In genomic region chr2:136058398-136058797, GRCm38 (mm10) we compare ENCODE assay signal across 8 mouse cellular contexts. TPM values are rescaled to one million over a fixed set of nuclear protein-coding genes. Genes with fewer than 3 reads are reported as not detected.
DNase-seq lines count a peak whose midpoint lies in the region; ATAC-seq lines count a peak whose summit lies in the region.

No protein-coding gene starts in this region.

- peaks cover 43% of the 10 kb centered on the region for H3K27me3 ChIP-seq in lung, embryonic 15.5 days
- H3K27me3 ChIP-seq in limb, embryonic 11.5 days (ENCODE audit: control insufficient read depth, insufficient read depth, low read length), result peaks cover 31% of the 10 kb centered on the region
- peaks cover 34% of the 10 kb centered on the region for H3K27me3 ChIP-seq in stomach, embryonic 15.5 days (replicated peaks)

- 9% methylated on average over 7 of the region's 7 CpGs for WGBS in lung, embryonic 15.5 days
- WGBS in limb, embryonic 11.5 days, result 5% methylated on average over 7 of the region's 7 CpGs
- WGBS in stomach, embryonic 15.5 days, result 7% methylated on average over 7 of the region's 7 CpGs

- no peak overlapping the region for H3K27ac ChIP-seq in lung, embryonic 15.5 days
- H3K27ac ChIP-seq in limb, embryonic 11.5 days (replicated peaks; ENCODE audit: low read depth, low read length), result no peak overlapping the region
- H3K27ac ChIP-seq in stomach, embryonic 15.5 days, result no peak overlapping the region

- H3K4me1 ChIP-seq in lung, embryonic 15.5 days, result no peaks in the 10 kb centered on the region
- H3K4me1 ChIP-seq in limb, embryonic 11.5 days (ENCODE audit: control insufficient read depth, insufficient read depth, low read length), result peaks cover 11% of the 10 kb centered on the region
- peaks cover 3% of the 10 kb centered on the region; the same call in 1 of the 2 replicates for H3K4me1 ChIP-seq in stomach, embryonic 15.5 days

- peak; percentile 9 to 12 for DNase-seq in cerebellum, postnatal 25 days
- no peak for DNase-seq in cerebellum, postnatal 36 days
- no peak for DNase-seq in lung, postnatal 10 days
- DNase-seq in limb, embryonic 11.5 days (ENCODE audit: low spot score), result no peak
- no peak for DNase-seq in ovary, postnatal 36 days (ENCODE audit: low spot score)
- DNase-seq in thymus, postnatal 36 days, result no peak

- no peak overlapping the region for H3K9ac ChIP-seq in lung, embryonic 15.5 days
- H3K9ac ChIP-seq in limb, embryonic 11.5 days (ENCODE audit: low read length), result no peak overlapping the region
- no peak overlapping the region for H3K9ac ChIP-seq in stomach, embryonic 15.5 days

- no peak overlapping the region for H3K4me3 ChIP-seq in lung, embryonic 15.5 days
- 0 out of 2 replicates have a peak overlapping the region, but pooled peaks have one; percentile 8 for H3K4me3 ChIP-seq in limb, embryonic 11.5 days (ENCODE audit: low read depth, low read length)
- H3K4me3 ChIP-seq in stomach, embryonic 15.5 days (replicated peaks), result no peak overlapping the region

- H3K4me2 ChIP-seq in lung, embryonic 15.5 days, result peak overlapping the region; percentile 34
- peak overlapping the region; percentile 55 for H3K4me2 ChIP-seq in limb, embryonic 11.5 days (ENCODE audit: low read depth, severe bottlenecking)
- peak overlapping the region; percentile 36; the same call in 1 of the 2 replicates for H3K4me2 ChIP-seq in stomach, embryonic 15.5 days

- no peaks in the 10 kb centered on the region for H3K36me3 ChIP-seq in lung, embryonic 15.5 days
- H3K36me3 ChIP-seq in limb, embryonic 11.5 days (ENCODE audit: control insufficient read depth, insufficient read depth, low read length), result no peaks in the 10 kb centered on the region
- no peaks in the 10 kb centered on the region for H3K36me3 ChIP-seq in stomach, embryonic 15.5 days

- no peaks in the 10 kb centered on the region for H3K9me3 ChIP-seq in lung, embryonic 15.5 days
- H3K9me3 ChIP-seq in limb, embryonic 11.5 days (ENCODE audit: control insufficient read depth, low read length), result no peaks in the 10 kb centered on the region
- H3K9me3 ChIP-seq in stomach, embryonic 15.5 days, result no peaks in the 10 kb centered on the region

- no peak for ATAC-seq in lung, embryonic 15.5 days (ENCODE audit: borderline replicate concordance, extremely low read depth, low FRiP score, low TSS enrichment)
- ATAC-seq in limb, embryonic 11.5 days (ENCODE audit: insufficient number of reproducible peaks, low FRiP score, low TSS enrichment, low read depth), result no peak
- ATAC-seq in stomach, embryonic 15.5 days (ENCODE audit: insufficient read depth, low FRiP score, low read depth), result no peak

RNA-seq across cellular contexts. Expression of gene Lamp5, which starts 6.4 kb away (rescaled TPM):
- polyA plus RNA-seq in lung, embryonic 15.5 days (2015; fragmentation: Nextera tagmentation; extraction: Ambion mirVana), result 0.14 TPM in 1 of 2 replicates, not detected in the other
- 0.24 TPM in 1 of 2 replicates, not detected in the other for polyA plus RNA-seq in limb, embryonic 11.5 days (2014; fragmentation: Nextera tagmentation; extraction: Ambion mirVana)
- polyA plus RNA-seq in stomach, embryonic 15.5 days (2015; fragmentation: Nextera tagmentation; extraction: Ambion mirVana), result 0.48 and 0.90 TPM in 2 replicates

Comparison
In these comparisons a context has a peak if more than half of its experiments do, and no peak if none do; other contexts are left out.
1. DNase-seq: peak in cerebellum, postnatal 25 days (2 of 2); none in cerebellum, postnatal 36 days (0 of 2), lung, postnatal 10 days (single experiment), limb, embryonic 11.5 days (single experiment), ovary, postnatal 36 days (single experiment) and thymus, postnatal 36 days (0 of 2).
2. Peak in every context shown above with its lines, with median percentiles within 50 percentile points of each other: H3K4me2 ChIP-seq.